Mouse (Mus musculus) right cerebral cortex, postnatal 10 days (tissue): ENCODE measurements around the gene Srprb.
"Not testable (repeated sequence)": the region's sequence is repeated elsewhere in the genome, so short reads cannot be mapped to it uniquely, and the experiment has no call there.

Source experiments
- DNase-seq, 2 experiments: peaks; one replicate each; pipeline ENCODE4 v3.0.0; 2021; ENCODE audit warnings: low spot score in 2 of 2

Srprb gene

GRCm38 (mm10) chr9:103212654-103213420 is 10.9 kb upstream of the Srprb start:
- peak in 1 of 2 experiments; percentile 40 for DNase-seq

DNA sequence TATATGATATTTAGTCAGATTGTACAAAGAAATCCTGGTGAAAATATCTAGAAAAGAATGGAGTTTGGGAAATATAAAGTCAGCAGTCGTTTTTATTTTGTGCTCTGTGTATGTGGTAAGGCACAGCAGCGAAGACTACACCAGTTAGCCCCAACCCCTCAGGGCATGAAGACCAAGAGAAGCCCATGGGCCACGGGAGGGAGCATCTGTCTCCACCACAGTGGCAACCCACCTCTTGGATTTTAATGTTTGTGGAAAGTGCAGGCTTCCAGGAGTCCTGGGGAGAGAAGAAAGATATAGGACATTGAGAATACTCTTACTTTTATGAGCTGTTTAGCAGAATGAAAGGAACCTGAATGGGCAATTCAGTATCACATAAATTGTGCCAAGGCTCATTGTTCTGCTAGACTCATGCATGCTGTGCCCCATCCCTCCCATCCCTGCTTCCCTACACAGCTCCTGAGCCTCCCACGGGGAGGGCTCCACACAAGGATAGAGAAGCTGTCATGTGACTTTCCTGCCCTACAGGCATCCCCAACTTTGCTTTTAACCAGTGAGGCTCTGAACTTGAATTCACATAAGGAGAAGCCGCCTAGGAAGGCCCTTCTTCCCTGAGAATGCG is 7.0 kb upstream of the Srprb start:
- peak in 1 of 2 experiments; percentile 21 for DNase-seq

GRCm38 (mm10) chr9:103207846-103208245 is 5.9 kb upstream of the Srprb start:
- DNase-seq, result peak; percentile 69 to 74

DNA sequence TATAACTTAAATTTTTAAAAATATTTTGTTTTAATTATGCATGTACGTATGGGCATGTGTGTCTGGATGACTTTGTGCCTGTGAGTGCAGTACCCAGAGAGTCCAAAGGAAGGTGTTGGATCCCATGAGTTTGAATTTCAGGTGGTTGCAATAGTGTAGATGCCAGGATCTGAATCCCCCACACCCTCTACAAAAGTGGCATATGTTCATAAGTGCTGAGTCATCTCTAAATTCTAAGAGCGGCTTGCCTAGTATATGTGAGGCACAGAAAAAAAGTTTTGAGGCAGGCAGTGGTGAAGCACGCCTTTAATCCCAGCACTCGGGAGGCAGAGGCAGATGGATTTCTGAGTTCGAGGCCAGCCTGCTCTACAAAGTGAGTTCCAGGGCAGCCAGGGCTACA is 3.8 kb upstream of the Srprb start:
- DNase-seq, result no peak

GRCm38 (mm10) chr9:103188416-103188815 is 13.5 kb downstream of the Srprb start:
- no peak for DNase-seq

GRCm38 (mm10) chr9:103186747-103187146 is 15.2 kb downstream of the Srprb start:
- peak; percentile 57 to 59 for DNase-seq

DNA sequence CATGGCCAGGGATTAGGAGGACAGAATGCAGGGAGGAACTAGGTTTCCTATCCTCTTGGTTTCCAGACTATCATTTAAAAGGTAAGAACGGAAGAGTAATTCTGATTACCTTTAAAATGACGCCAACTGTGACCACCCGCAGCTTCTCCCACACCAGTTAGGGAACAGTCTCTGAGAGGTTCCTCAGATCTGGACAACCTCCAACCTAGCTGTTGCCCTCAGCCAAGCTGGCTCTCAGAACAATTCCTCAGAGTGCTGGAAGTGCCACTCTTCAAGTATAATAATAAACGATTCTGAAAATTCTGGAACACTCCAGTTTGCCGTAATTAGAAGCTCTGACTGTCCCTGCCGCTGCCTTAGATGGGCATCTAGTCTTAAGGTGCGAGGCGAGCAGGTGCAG is 16.0 kb downstream of the Srprb start:
- no peak for DNase-seq

GRCm38 (mm10) chr9:103184855-103185254 is 17.1 kb downstream of the Srprb start:
- no peak for DNase-seq

DNA sequence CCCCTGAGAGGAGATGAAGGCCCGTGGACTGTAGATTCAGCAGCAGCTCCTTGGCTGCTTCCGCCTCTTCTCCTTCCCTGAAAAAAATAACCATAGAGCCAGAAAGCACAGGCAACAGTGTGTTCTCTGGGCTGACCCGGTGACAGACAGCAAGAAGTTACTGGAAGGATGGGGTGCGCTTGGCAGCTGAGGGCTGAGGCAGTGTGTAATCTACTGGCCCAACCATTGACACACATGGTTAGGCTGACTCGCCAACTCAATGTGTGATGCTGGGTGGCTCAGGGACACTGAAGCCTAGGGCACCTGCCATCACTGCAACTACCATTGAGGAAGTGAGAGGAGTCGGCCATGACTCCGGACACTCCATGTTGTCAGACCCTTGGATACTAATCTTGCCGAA is 20.1 kb downstream of the Srprb start:
- DNase-seq, result no peak

- peak; percentile 76 to 78 for DNase-seq
Measured at GRCm38 (mm10) chr9:103180807-103181565, 21.0 kb downstream of the Srprb start.

DNA sequence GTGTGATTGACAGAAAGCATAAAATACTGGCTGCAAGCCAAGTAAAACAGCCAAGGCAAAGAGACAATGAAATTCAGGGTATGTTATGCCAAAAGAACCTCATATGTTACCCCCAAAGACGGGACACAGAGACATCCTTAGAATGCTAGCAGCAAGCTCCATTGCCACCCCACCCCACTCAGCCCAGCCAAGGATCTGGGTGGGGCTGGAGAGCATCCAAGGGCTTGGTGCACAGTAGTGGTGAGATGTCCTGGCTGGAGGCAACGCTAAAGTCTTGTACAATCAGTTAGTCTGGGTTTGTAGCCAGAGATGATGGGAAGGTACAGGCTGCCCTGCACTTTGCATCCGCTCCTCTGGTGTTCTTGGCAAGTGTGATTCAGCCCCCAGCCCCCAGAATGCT is 21.6 kb downstream of the Srprb start:
- peak in 1 of 2 experiments; percentile 46 for DNase-seq

DNA sequence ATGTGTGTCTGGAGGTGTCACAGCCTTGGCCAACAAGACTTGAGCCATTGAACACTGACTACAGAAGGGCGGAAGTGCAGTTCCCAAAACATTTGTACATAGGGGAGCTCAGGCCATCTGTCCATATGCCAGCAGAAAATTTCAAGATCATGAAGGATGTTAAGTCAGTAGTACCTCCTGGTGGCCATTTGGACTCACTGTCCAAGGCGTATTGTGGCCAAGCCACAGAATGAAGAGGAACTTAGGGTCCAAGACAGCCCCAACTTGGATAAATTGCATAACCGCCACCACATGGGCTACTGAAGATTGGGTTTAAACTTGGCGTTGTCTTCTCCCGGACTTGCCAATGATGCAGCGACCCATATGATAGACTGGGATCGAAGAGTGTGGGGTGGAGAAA is 26.2 kb downstream of the Srprb start:
- no peak for DNase-seq

DNA sequence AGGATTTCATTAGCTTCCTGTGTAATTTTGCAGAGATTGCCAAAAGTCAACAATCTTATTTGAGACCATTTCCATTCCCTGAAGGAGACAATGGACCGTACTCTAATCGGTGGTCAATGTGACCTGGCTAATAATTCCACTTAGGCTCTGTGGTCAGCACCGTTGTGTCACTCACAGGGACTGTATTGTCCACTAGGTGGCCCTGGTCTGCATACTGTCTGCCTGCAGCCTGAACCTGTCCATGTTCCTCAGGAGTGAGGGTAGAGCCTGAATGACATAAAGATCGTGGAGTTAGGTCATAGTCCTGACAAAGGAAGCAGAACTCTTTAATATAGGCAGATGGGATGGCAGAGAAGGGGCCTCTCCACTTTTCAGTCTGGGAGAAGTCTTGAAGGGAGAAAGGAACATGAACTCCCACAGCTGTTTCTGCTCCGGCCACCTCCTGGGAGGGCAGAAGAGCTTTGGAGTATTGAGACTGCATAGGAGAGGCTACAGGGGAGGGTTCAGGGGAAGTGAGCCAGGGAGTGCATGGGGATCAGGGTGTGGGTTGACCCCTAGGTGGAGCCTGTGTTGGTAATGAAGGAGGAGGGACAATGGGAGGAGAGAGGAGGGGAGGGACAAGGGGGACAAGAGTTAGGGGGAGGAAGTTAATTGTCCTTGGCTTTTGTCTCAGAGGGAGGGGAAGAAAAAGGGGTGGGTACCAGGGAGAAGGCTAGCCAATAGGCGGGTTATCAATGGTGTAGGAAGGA is 27.0 kb downstream of the Srprb start:
- no peak for DNase-seq

DNA sequence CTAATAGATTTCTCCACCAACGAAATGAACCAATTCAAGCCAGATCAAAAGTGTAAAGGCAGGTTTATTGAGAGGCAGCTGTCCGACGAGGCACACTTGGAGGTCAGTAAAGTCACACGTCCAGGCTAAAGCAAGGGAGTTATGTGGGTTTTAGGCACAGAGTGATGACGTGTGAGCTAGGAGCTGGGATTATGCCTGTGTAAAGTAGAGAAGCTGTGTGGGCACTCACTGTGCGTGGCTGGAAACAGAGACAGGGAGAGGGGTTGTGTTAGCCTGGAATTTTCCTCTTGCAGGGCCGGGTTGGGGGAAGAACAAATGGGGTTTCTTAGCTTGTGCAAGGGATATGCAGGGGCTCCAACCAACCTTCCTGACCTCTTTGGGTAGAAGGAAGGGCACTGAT is 33.2 kb downstream of the Srprb start:
- DNase-seq, result no peak

DNA sequence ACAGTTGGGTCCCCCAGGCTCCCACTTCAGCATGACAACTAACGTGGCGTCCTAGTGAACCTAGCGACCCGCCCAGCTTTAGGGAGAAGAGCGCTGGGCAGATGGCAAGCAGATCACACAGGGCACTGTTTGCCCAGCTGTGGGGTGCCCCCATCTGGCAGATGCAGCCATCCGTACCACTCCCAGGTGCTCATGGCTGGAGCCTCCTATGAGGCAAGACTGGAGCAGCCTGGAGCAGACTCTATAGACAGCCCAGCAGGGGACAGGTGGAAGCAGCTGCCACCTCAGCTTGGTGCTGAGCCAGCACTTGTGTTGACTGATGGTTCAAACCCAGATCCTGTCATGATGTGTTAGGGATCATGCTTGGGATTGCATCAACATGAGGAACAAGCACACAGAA is 33.9 kb downstream of the Srprb start:
- DNase-seq, result no peak

GRCm38 (mm10) chr9:103163806-103164205 is 38.1 kb downstream of the Srprb start:
- no peak for DNase-seq

GRCm38 (mm10) chr9:103155158-103155557 is 46.8 kb downstream of the Srprb start:
- not testable (repeated sequence) for DNase-seq

GRCm38 (mm10) chr9:103154568-103154967 is 47.4 kb downstream of the Srprb start:
- DNase-seq, result no peak

DNA sequence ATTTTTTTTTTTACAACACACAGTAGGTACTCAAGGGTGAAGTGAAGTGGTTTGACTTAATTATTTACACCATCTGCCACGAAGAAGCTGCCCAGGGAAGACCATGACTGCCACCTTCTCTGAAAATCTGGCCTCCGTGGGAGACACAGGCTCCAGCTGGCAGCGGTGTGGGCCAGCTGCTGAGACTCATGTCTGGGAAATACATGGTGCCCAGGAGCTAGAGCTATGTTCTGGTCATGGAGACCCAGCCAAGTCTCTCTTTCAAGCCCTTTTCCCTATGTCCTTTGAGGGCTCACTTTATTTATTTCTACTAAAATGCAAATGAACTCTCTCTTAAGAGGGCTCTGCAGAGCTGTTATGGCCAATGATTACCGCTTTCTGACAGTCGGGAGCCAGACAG is 48.7 kb downstream of the Srprb start:
- no peak for DNase-seq

GRCm38 (mm10) chr9:103149074-103149799 is 52.7 kb downstream of the Srprb start:
- no peak for DNase-seq

GRCm38 (mm10) chr9:103147103-103147502 is 54.8 kb downstream of the Srprb start:
- DNase-seq, result no peak
